Mouse (Mus musculus) stomach, embryonic 14.5 days (tissue): ENCODE measurements around the gene Ttpal. TPM values are rescaled to one million over a fixed set of nuclear protein-coding genes. Genes with fewer than 3 reads are reported as not detected.

Experiments used
- ATAC-seq: fragments of 200-750 bp; cut with Nextera tagmentation; 2 replicates; pipeline ENCODE4 v1.8.0; 2017; ENCODE audit warnings: low read depth, moderate TSS enrichment; ENCODE audit not compliant: insufficient number of reproducible peaks, insufficient read depth, low FRiP score
- H3K27ac ChIP-seq: fragments of 300-500 bp; sonication (generic); 2 replicates; pipeline ENCODE4 v1.5.1; 2014; ENCODE audit warnings: mild to moderate bottlenecking, low read length, moderate library complexity, mixed read lengths
- H3K27me3 ChIP-seq: fragments of 300-500 bp; sonication (generic); 2 replicates; pipeline ENCODE4 v1.6.1; 2014; ENCODE audit warnings: low read length, control low read depth, mixed read lengths; ENCODE audit not compliant: control insufficient read depth, insufficient read depth
- H3K36me3 ChIP-seq: fragments of 300-500 bp; sonication (generic); 2 replicates; pipeline ENCODE4 v1.6.1; 2014; ENCODE audit warnings: mild to moderate bottlenecking, control low read depth, low read length, moderate library complexity, mixed read lengths; ENCODE audit not compliant: control insufficient read depth, insufficient read depth
- H3K4me1 ChIP-seq: fragments of 300-500 bp; sonication (generic); 2 replicates; pipeline ENCODE4 v1.6.1; 2014; ENCODE audit warnings: low read length, control low read depth, mixed read lengths; ENCODE audit not compliant: control insufficient read depth, insufficient read depth
- H3K4me2 ChIP-seq: fragments of 300-500 bp; sonication (generic); replicated peaks from 2 replicates; pipeline ENCODE4 v1.6.1; 2014; ENCODE audit warnings: low read depth, low read length, control low read depth
- H3K4me3 ChIP-seq: fragments of 300-500 bp; sonication (generic); 2 replicates; pipeline ENCODE4 v1.5.1; 2014; ENCODE audit warnings: low read depth, low read length, control low read depth
- H3K9ac ChIP-seq: fragments of 300-500 bp; sonication (generic); replicated peaks from 2 replicates; pipeline ENCODE4 v1.6.1; 2014; ENCODE audit warnings: low read depth, mild to moderate bottlenecking, control low read depth, low read length, moderate library complexity, mixed read lengths
- H3K9me3 ChIP-seq: fragments of 300-500 bp; sonication (generic); 2 replicates; pipeline ENCODE4 v1.6.1; 2016; ENCODE audit warnings: low read depth, low read length, control low read depth; ENCODE audit not compliant: control insufficient read depth
- WGBS: fragments of 180-500 bp; shearing (Covaris S2); extraction: QIAGEN DNeasy Blood & Tissue Kit; methylation state at CpG from one replicate; pipeline ENCODE4 v1.1.7; 2014; 5-methylcytosine and 5-hydroxymethylcytosine counted together
- polyA plus RNA-seq: library from polyadenylated mRNA; unstranded; fragments of >200 nt; fragmentation: Nextera tagmentation; extraction: Ambion mirVana; gene quantifications from 2 replicates; pipeline ENCODE4 v1.2.1, GENCODE M21; 2014

The Ttpal gene
- polyA plus RNA-seq, 1 experiment from 2014 or later: 39.6 TPM

DNA sequence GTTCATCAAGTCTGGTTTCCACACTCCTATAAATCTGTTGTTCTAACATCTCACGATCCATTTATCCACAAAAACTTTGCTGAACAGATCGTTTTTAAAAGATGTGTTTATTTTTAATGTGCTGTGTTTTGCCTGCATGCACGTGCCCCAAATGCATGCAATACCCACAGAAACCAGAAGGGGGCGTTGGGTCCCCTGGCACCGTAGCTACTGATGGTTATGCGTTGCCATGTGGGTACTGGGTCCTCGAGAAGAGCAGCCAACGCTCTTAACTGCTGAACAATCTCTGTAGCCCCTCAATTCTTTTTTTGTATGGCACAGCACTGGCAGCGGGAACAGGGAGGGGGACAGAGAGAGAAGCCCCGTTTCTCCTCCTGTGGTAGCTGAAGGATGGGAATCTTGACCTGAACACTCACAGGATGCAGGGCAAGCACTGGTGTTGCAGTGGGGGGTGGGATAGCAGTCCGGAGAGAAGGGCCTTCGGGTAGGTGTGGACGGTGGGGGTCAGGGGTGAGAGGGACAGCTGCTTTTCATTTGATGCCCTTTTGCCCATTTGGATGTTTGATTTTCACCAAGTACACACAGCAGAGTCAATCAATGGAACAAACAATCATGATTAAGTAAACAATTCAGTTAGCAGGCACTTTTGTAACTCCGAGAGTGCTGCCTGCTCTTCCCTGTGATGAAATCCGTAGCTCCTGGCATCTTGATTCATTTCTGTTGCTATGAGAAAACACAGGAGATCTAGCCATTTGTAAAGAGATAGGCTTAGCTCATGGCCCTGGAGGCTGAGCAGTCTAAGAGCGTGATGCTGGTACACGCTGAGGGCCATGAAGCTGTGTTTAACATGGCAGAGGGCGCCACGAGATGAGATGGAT is 15.5 kb upstream of the Ttpal start:
- no peak overlapping the region for H3K27ac ChIP-seq
- H3K4me3 ChIP-seq: no peak overlapping the region
- no peaks in the 10 kb centered on the region for H3K9me3 ChIP-seq
- H3K9ac ChIP-seq: no peak overlapping the region
- no peaks in the 10 kb centered on the region for H3K27me3 ChIP-seq
- no peaks in the 10 kb centered on the region for H3K4me1 ChIP-seq
- ATAC-seq: no peak
- H3K4me2 ChIP-seq: no peak overlapping the region
- 33% methylated on average over 19 of the region's 19 CpGs for WGBS
- no peaks in the 10 kb centered on the region for H3K36me3 ChIP-seq

DNA sequence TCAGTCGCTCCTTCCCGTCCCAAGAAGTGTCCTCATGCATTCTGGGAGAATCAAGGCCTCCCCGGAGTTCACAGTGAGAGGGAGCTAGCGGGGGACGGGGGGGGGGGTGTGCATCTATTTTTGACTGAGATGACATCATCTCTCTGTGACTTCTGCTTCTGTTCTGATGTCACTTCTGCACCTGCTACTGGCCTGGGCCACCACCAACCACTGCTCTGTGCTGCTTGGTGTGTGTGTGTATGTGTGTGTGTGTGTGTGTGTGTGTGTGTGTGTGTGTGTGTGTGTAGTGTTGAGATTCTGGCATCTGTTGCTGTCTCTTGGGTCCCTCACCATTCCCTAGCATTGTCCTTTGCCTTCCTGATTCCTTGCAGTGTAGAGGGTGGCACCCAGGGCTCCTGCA is 14.6 kb upstream of the Ttpal start:
- Histone ChIP-seq H3K27ac (no peak overlapping the region), H3K9me3 (no peaks in the 10 kb centered on the region), H3K9ac (no peak overlapping the region), H3K4me3 (no peak overlapping the region), H3K27me3 (no peaks in the 10 kb centered on the region), H3K4me2 (no peak overlapping the region), H3K36me3 (no peaks in the 10 kb centered on the region), H3K4me1 (no peaks in the 10 kb centered on the region)
- 68% methylated on average over 5 of the region's 5 CpGs for WGBS
- no peak for ATAC-seq

DNA sequence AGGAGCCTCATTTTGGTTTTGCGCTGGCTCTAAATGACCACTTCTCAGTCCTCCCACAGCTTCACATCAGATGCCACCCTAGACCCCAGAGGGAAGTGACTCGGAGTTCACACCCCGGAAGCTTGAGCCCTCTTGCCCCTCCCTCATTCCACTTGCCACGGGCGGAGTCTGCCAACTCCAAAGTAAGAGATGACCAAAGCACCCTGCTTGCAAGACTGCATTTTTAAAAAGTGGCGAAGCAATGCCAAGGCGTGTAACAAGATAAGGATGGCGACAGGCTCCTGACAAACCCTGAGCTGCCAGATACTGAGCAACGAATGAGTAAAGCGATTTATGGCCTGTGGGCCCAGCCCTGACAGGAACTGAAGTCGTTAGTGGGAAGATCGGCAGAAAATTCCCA is 11.9 kb upstream of the Ttpal start:
- 58% methylated on average over 12 of the region's 12 CpGs for WGBS
- Histone ChIP-seq H3K4me3 (no peak overlapping the region), H3K9ac (no peak overlapping the region), H3K9me3 (no peaks in the 10 kb centered on the region), H3K4me2 (no peak overlapping the region), H3K36me3 (no peaks in the 10 kb centered on the region), H3K4me1 (peaks cover 3% of the 10 kb centered on the region; the same call in 1 of the 2 replicates), H3K27me3 (no peaks in the 10 kb centered on the region), H3K27ac (no peak overlapping the region)
- no peak for ATAC-seq

DNA sequence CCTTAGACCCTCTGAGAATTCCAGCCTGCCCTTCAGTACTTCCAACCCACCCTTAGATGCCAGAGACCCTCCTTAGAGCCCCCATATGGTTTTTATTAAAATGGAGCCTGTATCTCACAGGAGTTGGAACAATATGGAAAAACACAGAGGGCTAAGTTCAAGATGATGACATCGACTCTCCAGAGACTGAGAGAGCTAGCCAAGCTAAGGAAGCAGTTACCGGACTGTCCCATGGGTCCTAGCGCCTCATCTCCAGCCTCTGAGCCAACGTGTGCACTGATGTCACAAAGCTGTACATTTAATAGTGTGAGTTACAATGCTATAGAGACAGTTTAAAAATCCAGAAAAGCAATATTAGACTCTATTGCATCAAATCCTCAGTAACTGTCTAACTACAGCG is 11.1 kb upstream of the Ttpal start:
- H3K27ac ChIP-seq: no peak overlapping the region
- no peaks in the 10 kb centered on the region for H3K9me3 ChIP-seq
- H3K36me3 ChIP-seq: no peaks in the 10 kb centered on the region
- peaks cover 4% of the 10 kb centered on the region; the same call in 1 of the 2 replicates for H3K4me1 ChIP-seq
- H3K4me3 ChIP-seq: no peak overlapping the region
- no peaks in the 10 kb centered on the region for H3K27me3 ChIP-seq
- ATAC-seq: no peak
- no peak overlapping the region for H3K4me2 ChIP-seq
- 73% methylated on average over 5 of the region's 5 CpGs for WGBS
- H3K9ac ChIP-seq: no peak overlapping the region

DNA sequence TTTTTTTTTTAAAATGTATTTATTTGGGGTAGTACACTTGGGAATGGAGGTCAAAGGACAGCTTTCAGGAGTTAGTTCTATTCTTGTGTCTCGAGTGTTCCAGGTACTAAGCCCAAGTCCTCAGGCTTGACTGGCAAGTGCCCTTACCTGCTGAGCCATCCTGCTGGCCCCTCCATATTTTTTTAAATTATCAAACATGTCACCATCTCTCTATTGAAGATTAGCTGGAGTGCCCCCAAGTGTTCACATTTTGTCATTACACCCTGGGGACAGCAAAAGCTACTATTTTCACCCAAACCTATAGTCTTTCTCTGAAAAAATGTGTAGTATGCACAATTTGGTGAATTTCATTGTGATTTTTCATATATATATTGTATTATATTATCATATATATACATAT is 10.0 kb upstream of the Ttpal start:
- H3K9me3 ChIP-seq: no peaks in the 10 kb centered on the region
- H3K27me3 ChIP-seq: no peaks in the 10 kb centered on the region
- ATAC-seq: no peak
- no peak overlapping the region for H3K9ac ChIP-seq
- no peaks in the 10 kb centered on the region for H3K36me3 ChIP-seq
- no peak overlapping the region for H3K4me3 ChIP-seq
- WGBS: 70% methylated on average over 1 of the region's 1 CpGs
- H3K4me2 ChIP-seq: no peak overlapping the region
- peaks cover 8% of the 10 kb centered on the region; the same call in 1 of the 2 replicates for H3K4me1 ChIP-seq
- H3K27ac ChIP-seq: no peak overlapping the region

DNA sequence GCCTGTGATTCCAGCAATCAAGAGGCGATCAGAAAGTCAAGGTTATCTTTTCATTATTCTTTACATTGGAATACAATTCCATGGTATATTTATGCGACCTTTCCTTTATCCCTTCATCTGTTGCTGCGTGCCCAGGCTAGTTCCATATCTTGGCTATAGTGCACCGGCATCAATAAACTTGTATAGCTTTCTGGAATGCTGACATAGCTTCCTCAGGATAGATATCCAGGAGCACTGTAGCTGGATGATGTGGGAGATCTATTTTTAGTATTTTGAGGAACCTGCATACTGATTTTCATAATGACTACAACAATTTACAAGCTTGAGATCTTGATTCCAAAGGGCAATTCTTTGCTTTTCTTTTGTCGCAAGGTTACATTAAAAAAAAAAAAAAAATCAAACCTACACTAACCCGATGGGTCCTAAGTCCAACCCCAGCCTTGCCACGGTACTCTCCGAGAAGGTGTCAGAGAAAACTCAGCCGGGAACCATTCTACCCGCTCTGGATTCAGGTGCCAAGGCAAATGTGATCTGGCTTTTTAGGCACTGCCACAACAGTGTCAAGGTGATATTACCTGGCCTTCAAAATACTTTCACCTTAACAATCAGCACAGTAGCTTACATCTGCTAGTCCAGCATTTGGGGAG is 8.4 kb upstream of the Ttpal start:
- no peaks in the 10 kb centered on the region for H3K9me3 ChIP-seq
- H3K27me3 ChIP-seq: no peaks in the 10 kb centered on the region
- WGBS: 85% methylated on average over 10 of the region's 10 CpGs
- no peaks in the 10 kb centered on the region for H3K36me3 ChIP-seq
- no peak overlapping the region for H3K4me3 ChIP-seq
- no peak overlapping the region for H3K9ac ChIP-seq
- no peak for ATAC-seq
- H3K27ac ChIP-seq: no peak overlapping the region
- H3K4me2 ChIP-seq: no peak overlapping the region
- peaks cover 8% of the 10 kb centered on the region; the same call in 1 of the 2 replicates for H3K4me1 ChIP-seq

DNA sequence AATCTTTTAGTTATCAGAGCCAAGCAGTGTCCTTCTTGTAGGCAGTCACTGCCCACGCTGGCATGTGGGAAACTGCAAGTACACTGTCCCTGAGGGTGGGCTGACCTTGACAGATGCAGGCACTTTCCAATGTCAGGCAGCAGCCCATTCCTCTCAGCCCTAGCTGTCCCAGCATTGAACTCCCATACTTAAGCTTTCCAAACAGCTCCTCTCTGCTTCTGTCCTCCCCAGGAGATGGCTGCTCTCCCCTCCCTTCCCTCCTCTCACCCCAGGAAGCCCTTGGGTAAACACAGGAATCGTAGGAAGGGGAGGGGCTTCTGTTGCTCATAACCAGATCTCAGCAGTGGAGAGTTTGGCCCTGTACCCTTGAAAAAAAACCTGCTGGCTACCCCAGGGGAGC is 7.0 kb upstream of the Ttpal start:
- Histone ChIP-seq H3K36me3 (no peaks in the 10 kb centered on the region), H3K27ac (peak overlapping the region; percentile 13; the same call in 1 of the 2 replicates), H3K9ac (no peak overlapping the region), H3K27me3 (no peaks in the 10 kb centered on the region), H3K4me2 (no peak overlapping the region), H3K4me1 (peaks cover 8% of the 10 kb centered on the region; the same call in 1 of the 2 replicates), H3K4me3 (no peak overlapping the region), H3K9me3 (no peaks in the 10 kb centered on the region)
- ATAC-seq: peak; percentile 36; the same call in 1 of the 2 replicates
- WGBS: 4% methylated on average over 2 of the region's 2 CpGs

DNA sequence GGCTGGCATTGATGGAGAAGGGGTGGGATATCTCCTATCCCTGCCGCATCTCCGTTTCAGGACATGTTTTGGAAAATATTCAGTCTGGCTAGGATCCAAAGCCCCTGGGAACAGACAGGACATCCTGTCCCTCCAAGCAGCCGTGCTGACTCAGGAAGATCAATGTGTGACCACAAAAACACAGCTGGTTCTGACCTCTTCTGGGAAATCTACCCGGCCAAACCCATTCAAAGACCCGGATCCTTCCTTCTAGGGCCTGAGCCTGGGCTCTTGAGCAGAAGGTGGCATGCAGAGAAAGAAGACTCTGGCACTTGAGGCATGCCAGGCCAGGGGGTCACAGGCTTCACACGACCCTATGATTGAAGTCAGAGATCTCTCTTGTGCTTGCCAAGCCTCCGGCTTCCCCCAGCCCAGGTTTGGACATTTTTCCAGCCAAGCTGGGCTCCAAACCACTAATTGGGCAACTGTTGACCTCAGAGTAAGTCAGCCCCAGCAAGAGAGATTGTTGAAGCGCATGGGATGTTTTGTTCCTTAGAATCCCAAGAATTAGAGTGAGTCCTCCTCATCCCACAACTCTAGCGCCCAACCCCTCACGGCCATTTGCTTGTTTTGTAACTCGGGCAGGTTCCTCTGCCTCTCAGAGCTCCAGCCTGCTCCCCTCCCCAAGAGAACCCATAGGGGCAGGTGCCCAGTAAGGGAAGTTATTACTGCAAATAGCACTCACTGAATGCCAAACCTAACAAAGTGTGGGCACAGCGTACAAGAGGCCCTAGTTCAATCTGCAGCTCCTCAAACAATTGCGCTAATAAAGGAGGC is 5.8 kb upstream of the Ttpal start:
- H3K4me2 ChIP-seq: no peak overlapping the region
- H3K9me3 ChIP-seq: no peaks in the 10 kb centered on the region
- no peak for ATAC-seq
- H3K9ac ChIP-seq: no peak overlapping the region
- no peaks in the 10 kb centered on the region for H3K27me3 ChIP-seq
- H3K36me3 ChIP-seq: no peaks in the 10 kb centered on the region
- H3K27ac ChIP-seq: no peak overlapping the region; the same call in 1 of the 2 replicates
- H3K4me1 ChIP-seq: peaks cover 8% of the 10 kb centered on the region; the same call in 1 of the 2 replicates
- no peak overlapping the region for H3K4me3 ChIP-seq
- 66% methylated on average over 13 of the region's 13 CpGs for WGBS
